Mouse (Mus musculus): ENCODE data around the gene Ccl22. TPM values are rescaled to one million over a fixed set of nuclear protein-coding genes. Genes with fewer than 3 reads are reported as not detected.

Ccl22 gene
- 1.7 and 2.2 TPM in 2 replicates for polyA plus RNA-seq (2012; rRNA removed)

GRCm38 (mm10) chr8:94745476-94746184 is at the start of gene Ccl22:
Gene Ccl22 (plus strand): TSS chr8:94745590.

GRCm38 (mm10) chr8:94695994-94696384 is 49.4 kb upstream of the Ccl22 start, which contains the start of gene Pllp:
Gene Pllp (minus strand): TSS chr8:94696278.

GRCm38 (mm10) chr8:94771941-94772670 is 26.7 kb downstream of the Ccl22 start, which contains the start of gene Cx3cl1:
Gene Cx3cl1 (plus strand): TSS chr8:94772009.

Other genes starting within 250 kb of the Ccl22 start
- gene Cpne2, start 212.6 kb upstream of the Ccl22 start, polyA plus RNA-seq (2012; rRNA removed): 83.8 and 97.5 TPM in 2 replicates
- 5.7 and 7.2 TPM in 2 replicates for gene Rspry1, start 143.7 kb upstream of the Ccl22 start, polyA plus RNA-seq (2012; rRNA removed)
- 21.2 and 24.3 TPM in 2 replicates for gene Fam192a, start 143.6 kb upstream of the Ccl22 start, polyA plus RNA-seq (2012; rRNA removed)
- gene Arl2bp, start 79.0 kb upstream of the Ccl22 start, polyA plus RNA-seq (2012; rRNA removed): 84.3 and 113 TPM in 2 replicates
- gene Pllp, start 49.3 kb upstream of the Ccl22 start, polyA plus RNA-seq (2012; rRNA removed): 304 and 413 TPM in 2 replicates
- gene Cx3cl1, start 26.4 kb downstream of the Ccl22 start, polyA plus RNA-seq (2012; rRNA removed): 164 and 188 TPM in 2 replicates
- gene Ccl17, start 64.9 kb downstream of the Ccl22 start, polyA plus RNA-seq (2012; rRNA removed): 0.88 TPM in 1 of 2 replicates, not detected in the other
- 374 and 469 TPM in 2 replicates for gene Coq9, start 92.7 kb downstream of the Ccl22 start, polyA plus RNA-seq (2012; rRNA removed)
- 47.1 and 48.1 TPM in 2 replicates for gene Ciapin1, start 92.8 kb downstream of the Ccl22 start, polyA plus RNA-seq (2012; rRNA removed)
- 56.7 and 94.8 TPM in 2 replicates for gene Polr2c, start 111.9 kb downstream of the Ccl22 start, polyA plus RNA-seq (2012; rRNA removed)
- gene Dok4, start 130.7 kb downstream of the Ccl22 start, polyA plus RNA-seq (2012; rRNA removed): 145 and 155 TPM in 2 replicates
- 12.4 and 13.5 TPM in 2 replicates for gene Ccdc102a, start 172.5 kb downstream of the Ccl22 start, polyA plus RNA-seq (2012; rRNA removed)
- gene Adgrg5, start 178.1 kb downstream of the Ccl22 start, polyA plus RNA-seq (2012; rRNA removed): 5.8 and 11.0 TPM in 2 replicates
- gene Adgrg1, start 229.2 kb downstream of the Ccl22 start, polyA plus RNA-seq (2012; rRNA removed): 104 and 110 TPM in 2 replicates